Mouse (Mus musculus): Measurements from ENCODE around the gene Tnfrsf25. TPM values are rescaled to one million over a fixed set of nuclear protein-coding genes. Genes with fewer than 3 reads are reported as not detected.

The Tnfrsf25 gene
- total RNA-seq (2021): 10 to 100 TPM; 46.5 to 65.3 TPM

- DNase-seq: no peak
Measured at GRCm38 (mm10) chr4:152115921-152116612, at the start of gene Tnfrsf25. Tnfrsf25 (plus strand) TSS chr4:152115934.

- no peak for DNase-seq
Measured at GRCm38 (mm10) chr4:152067280-152067679, 48.5 kb upstream of the Tnfrsf25 start.

GRCm38 (mm10) chr4:152068166-152068724, 47.5 kb upstream of the Tnfrsf25 start:
- no peak for DNase-seq

GRCm38 (mm10) chr4:152069245-152069644, 46.5 kb upstream of the Tnfrsf25 start:
- no peak for DNase-seq

GRCm38 (mm10) chr4:152070494-152071396, 45.0 kb upstream of the Tnfrsf25 start:
- DNase-seq: no peak

- DNase-seq: peak in 1 of 2 experiments; percentile 61
Measured at GRCm38 (mm10) chr4:152072121-152072601, 43.6 kb upstream of the Tnfrsf25 start, which contains the start of gene Plekhg5. Plekhg5 (plus strand) TSS chr4:152072498.

GRCm38 (mm10) chr4:152072655-152073054, 43.1 kb upstream of the Tnfrsf25 start:
- no peak for DNase-seq

- no peak for DNase-seq
Measured at GRCm38 (mm10) chr4:152073715-152074114, 42.0 kb upstream of the Tnfrsf25 start.

- no peak for DNase-seq
Measured at GRCm38 (mm10) chr4:152074548-152074947, 41.2 kb upstream of the Tnfrsf25 start.

GRCm38 (mm10) chr4:152077191-152077590, 38.5 kb upstream of the Tnfrsf25 start:
- DNase-seq: no peak

- no peak for DNase-seq
Measured at GRCm38 (mm10) chr4:152078105-152078530, 37.6 kb upstream of the Tnfrsf25 start.

GRCm38 (mm10) chr4:152079261-152079660, 36.5 kb upstream of the Tnfrsf25 start:
- DNase-seq: no peak

GRCm38 (mm10) chr4:152079931-152080330, 35.8 kb upstream of the Tnfrsf25 start:
- DNase-seq: no peak

- DNase-seq: no peak
Measured at GRCm38 (mm10) chr4:152083611-152084220, 32.0 kb upstream of the Tnfrsf25 start.

- DNase-seq: no peak
Measured at GRCm38 (mm10) chr4:152084616-152085015, 31.1 kb upstream of the Tnfrsf25 start.

GRCm38 (mm10) chr4:152086505-152087210, 29.1 kb upstream of the Tnfrsf25 start:
- DNase-seq: peak; percentile 69 to 73

- no peak for DNase-seq
Measured at GRCm38 (mm10) chr4:152087211-152088081, 28.3 kb upstream of the Tnfrsf25 start.

GRCm38 (mm10) chr4:152088133-152088532, 27.6 kb upstream of the Tnfrsf25 start:
- DNase-seq: peak; percentile 46 to 49

GRCm38 (mm10) chr4:152088556-152089120, 27.1 kb upstream of the Tnfrsf25 start:
- peak; percentile 86 to 88 for DNase-seq

GRCm38 (mm10) chr4:152090191-152090590, 25.5 kb upstream of the Tnfrsf25 start:
- DNase-seq: no peak

Measured in layer of hippocampus, postnatal 36 days (tissue).